Mouse (Mus musculus) lung, adult 18-20 months (tissue): ENCODE data around the gene Fuom.
A peak's percentile ranks its signal among the peaks of the same experiment; 100 is the strongest.

Source experiments
- DNase-seq, 2 experiments: peaks; one replicate each; pipeline ENCODE4 v3.0.0; 2022; ENCODE audit warnings: mixed read lengths in 2 of 2

Gene Fuom

DNA sequence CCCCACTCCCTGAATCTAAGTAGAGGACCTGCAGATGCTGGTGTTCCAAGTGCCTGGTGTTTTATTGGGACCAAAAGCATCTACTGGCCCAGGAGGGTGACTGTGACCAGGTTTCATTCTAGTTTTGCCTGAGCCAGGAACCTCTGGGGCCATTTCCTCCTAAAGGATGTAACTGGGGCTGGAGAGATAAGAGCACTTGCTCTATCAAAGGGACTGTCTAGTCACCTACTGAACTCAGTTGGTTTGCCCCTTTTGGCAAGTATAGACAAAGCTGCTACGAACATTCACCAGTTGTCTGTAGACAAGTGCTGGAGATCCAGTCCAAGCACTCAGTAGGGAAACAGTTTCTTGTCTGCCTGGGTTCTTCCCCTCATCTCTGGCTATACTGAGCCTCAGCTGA lies 3.8 kb downstream of the Fuom start:
- DNase-seq: no peak

DNA sequence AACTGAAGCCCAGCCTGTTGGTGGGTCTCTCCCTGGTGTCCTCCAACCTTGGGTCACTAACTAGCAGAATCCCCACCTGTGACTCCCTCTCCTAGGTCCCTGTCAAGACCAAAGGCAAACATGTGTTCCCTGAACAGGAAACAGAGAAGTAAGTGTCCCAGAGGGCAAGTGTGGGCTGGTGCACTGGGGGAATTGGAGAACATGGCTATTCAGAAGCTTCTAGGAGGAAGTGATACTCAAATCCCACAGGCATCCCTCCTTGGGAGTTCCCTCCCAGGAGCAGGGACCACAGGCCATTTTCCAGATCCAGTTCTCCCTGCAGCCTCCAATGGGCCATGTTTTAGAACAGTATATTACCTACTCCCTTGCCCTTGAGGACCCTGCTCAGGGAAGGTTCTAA lies 6.2 kb downstream of the Fuom start:
- DNase-seq: no peak

DNA sequence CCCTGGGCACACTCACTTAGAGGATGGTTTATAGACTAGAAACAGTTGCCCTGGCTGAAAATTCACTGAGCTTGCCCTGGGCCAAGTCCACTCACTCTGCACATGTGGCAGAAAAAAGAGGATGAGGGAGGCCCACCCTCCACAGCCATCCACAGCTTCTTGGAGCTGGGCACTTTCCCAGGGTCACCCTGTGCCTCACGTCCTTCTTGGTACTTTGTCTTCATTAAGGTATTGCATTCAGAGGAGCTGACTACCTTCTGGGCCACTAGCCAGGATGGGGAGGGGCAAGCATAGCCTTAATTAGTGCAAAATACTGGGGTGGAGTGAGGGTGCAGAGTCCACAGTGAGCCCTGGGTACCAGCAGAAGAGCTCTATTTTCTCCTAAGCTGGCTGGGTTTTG lies 6.7 kb downstream of the Fuom start:
- DNase-seq: no peak

DNA sequence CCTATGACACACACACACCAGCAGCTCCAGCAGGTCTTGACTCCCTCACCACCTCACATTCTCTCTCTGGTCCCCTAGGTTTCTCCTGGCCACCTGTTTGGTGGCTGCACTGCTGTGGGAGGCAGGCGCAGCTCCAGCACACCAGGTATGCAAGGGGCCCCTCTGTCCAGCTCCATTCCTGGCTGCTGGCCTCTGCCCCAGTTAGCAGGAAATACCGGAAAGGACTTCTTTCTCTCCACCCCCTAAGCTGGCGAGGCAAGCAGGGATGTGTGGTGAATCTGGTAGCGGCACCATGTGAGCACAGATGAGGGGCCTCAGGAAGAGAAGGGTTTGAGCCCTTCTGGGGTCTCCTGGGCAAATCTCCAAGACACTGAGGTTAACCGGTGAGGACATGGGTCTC lies 7.3 kb downstream of the Fuom start:
- no peak for DNase-seq

DNA sequence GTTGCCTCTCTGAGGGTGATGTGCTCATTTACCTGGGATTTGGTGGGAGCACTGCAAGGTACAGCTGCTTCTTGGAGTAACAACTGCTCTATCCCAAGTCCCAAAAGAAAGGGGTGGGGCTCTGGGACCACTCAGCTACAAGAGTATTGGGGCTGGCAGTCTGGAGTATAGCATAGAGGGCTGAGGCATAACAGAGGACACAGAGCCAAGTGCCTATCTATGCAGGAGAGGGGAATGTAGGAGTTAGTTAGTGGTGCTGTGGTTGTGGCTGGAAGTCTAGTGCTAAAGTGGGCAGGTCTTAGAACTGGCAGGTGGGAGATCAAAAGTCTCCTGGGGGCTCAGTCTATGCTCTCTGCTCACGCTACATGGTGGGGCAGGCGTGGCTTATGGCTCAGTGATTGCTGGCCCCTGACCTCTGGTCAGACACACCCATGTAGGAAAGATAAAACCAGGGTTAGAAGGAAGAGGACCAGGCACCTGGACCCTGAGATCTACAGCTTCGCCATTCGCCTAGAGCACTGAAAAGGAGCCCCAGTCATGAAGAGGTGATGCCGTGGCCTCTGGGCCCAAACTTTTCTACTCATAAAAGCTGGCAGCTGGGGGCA lies 9.2 kb downstream of the Fuom start, which contains the start of gene Prap1:
TSS of gene Prap1 (plus strand) at position 472 of the 605 bp plus-strand sequence.
- no peak for DNase-seq

DNA sequence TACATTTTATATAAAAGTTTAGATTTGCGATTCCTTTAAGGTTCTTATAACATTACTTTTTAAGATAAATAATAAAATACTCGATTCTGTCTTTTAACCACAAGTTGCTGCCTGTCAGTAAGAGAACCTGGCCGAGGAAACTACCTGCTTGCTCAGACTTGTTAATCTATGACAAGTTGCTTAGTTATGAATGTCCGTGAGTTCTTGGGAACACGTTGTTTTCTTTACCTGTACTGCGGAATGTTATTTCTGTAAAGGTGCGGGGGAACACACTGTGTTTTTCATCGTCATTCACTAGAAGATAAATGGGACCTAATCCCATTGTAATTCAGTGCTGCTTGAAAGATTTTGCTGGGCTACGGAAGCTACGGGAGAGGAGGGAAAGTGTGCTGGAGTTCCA lies 11.6 kb downstream of the Fuom start:
- no peak for DNase-seq

DNA sequence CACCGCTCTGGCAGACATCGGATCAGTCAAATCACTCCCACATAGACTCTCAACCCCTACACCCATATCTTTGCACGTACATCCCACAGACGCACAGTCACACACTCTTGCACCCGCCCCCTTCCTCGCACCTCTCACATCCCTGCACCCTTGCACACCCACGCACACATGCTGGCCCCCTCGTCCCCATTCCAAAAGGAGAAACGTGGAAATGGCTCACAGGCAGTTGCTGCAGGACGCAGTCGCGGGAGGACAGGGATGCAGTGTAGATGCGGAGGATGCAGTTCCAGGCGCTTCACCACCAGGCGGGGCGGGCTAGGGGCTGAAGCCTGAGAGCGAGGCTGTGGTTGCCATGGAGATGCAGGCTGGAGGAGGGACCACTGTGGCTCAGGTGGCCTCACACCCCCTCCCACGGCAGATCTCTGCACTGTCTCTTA lies 20.0 kb downstream of the Fuom start, which contains the start of gene Caly:
TSS of gene Caly (minus strand) at position 307 of the 437 bp plus-strand sequence.
- DNase-seq: no peak

DNA sequence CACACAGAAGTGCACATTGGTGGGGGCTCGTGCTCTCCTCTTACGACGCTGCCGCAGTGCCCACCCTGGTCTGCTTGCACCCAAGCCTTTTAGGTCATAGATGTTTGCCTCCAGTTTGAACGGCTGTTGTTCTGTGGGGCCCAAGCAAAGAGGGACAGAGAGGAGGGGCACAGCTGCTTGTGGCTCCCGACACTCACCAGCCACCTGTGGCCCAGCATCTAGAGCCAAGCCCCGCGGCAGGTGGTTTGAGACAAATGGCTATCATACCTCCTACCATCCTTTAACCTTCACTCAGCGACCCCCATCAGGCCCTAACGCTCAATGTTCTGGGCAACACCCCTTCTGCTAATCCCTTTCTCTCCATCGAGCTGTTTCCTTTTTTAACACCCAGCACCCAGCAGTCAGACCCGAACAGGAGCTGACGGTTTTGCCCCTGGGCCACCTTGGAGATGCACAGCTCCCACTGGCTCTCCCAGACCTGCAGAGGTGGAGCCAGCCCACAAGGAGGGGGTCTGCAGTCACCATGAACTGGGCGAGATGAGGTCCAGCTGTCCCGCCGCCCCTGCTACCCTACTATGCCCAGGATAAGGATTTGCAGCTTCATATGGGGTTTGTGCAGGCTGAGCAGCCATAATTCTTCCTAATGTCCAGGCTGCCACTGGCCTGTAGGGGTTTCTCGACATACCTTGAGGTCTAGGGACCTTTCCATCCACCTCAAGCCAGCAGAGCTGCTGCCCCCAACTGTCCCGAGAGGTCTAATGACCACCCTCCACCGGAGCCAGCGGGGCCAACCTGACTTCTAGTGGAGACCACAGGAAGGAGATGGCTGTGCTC lies 20.6 kb downstream of the Fuom start:
- DNase-seq: no peak

DNA sequence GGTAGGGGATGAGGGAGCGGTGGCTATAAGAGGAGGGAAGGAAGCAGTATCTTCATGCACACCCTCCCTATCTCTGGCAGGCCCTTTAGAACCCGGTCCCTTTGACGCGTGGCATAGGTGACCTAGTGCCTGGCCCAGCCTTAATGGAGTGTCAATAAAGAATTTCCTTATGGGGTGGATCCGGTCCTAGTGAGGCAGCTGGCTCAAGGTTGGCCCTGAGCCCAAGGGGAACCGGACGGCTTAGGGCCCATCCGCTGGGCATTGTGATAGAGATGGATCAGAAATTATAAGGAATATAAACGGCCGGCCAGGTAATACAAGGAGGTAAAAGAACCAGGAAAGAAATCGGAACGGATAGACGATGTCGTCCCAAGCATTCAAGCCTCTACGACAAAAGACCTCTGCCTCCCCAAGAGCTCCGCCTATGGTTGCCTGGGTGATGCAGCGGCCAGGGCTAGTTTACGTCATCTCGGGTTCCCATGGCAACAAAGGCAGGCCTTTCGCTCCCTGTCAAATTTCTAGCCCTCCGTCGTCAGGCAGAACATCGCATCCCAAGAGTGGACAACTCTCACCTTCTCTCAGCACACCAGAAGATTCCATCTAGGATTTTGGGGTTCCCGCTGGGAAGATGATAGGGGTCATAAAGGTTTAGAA lies 21.6 kb downstream of the Fuom start:
- DNase-seq: peak; percentile 51 to 69

DNA sequence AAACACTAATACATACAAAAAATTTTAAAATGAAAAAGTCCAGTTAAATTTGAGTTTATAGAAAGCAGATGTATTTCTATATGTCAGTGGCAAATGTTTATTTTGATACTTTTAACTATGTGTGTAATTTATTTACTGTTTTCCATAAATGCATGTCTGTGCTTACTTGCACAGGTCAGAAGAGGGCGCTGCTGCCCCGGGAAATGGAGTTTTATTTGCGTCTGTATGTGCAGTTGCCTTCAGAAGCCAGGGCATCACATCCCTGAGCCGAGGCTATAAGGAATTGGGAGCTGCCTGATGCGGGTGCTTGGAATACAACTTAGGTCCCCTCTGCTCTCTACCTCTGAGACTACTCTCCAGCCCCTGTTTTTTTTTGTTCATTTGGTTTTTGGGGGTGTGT lies 23.5 kb downstream of the Fuom start:
- peak; percentile 56 to 68 for DNase-seq

DNA sequence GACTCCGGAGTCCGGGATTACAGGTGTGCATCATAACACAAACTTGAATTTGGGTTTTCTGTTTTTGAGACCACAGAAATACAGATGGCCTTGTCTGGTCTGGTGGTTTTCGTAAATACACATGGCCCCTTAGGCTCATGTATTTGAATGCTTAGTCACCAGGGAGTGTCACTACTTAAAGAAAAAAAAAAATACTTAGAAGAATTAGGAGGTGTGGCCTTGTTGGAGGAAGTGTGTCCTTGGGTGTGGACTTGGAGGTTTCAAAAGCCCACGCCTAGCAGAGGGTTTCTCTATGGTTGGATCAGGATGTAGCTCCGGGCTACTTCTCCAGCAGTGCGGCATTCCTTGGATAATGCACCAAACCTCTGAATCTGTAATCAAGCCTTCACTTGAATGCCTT lies 24.5 kb downstream of the Fuom start:
- DNase-seq: no peak

DNA sequence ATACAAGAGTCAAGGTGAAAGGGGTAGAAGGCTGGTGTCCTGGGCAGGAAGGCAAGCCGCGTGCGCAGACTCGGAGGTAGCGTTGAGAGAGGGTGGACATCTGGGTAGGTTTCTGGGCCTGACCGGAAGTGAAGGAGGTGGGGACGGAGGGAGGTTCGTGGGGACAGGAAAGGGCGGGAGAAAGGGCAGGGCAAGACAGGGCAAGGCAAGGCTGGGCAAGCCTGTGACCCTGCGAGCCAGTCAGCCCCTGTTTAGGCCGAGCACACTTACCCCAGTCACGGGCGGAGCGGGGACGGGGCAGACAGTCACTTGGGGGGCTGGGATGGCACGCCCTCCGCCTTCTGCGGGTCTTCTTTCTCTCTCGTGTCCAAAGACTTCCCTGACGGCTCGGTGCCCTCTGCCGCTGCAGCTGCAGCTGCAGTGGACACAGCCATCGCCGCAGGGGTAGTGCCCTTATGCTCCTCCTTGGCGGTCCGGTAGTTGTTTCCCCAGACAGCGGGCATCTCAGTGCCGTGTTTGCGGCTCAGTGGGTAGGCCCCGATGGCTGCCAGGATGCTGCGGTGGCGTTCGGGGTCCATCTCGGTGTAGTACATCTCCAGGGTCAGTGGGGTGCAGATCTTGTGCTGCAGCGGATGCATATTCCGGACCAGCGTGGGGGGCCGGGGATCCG lies 32.1 kb downstream of the Fuom start:
- peak; percentile 21 to 28 for DNase-seq

DNA sequence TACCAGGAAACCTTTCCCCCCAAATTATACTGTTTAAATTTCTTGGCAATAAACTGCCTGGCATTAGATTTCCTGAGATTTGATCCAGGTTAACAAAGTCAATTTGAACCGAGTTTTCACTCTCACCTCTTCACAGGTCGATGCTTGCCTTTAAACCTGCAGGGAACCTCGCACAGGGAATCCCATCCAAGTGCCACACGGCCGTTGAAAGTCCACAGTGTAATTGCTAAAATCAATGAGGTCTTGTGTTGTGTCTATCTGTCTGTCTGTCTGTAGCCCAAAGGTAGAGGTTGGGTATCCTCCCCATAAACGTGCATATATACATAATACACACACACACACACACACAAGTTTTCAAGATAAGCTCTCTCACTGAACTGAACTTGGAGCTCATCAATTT lies 34.8 kb downstream of the Fuom start:
- DNase-seq: no peak

DNA sequence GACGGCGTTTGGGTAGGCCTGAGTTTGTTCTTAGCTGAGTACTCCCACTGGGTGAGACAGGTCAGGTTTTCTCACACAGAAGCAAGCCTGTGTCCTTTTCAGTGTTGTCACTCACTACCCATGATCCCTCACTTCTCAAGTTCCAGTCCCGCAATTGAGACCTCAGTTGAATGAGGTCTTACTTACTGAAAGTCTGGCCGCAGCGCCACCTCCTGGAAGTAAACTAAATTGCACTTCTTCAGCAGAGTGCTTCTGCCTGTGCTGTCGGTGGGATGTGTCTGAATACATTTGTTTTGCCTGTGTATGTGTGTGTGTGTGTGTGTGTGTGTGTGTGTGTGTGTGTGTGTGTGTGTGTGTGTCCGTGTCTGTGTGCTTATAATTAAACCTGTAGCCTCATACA lies 39.1 kb downstream of the Fuom start:
- peak; percentile 52 to 60 for DNase-seq

DNA sequence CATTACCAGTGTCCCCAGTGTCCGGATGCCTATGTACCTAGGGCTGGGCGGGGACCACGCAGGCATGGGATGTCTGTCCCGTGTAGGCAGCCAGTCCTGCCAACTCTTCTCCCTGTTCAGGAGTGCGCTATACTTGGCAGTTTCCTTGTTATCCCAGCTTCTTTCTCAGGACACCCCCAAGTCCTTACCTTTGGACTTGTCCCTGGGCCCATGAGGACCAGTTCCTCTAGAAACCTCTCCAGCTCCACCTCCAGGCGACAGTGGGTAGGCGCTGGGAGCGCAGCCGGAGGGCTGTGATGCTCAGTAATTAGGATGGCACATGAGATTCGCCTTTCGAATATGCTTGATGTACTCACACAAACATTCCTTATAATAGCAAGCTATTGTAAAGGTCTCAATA lies 39.9 kb downstream of the Fuom start:
- peak in 1 of 2 experiments; percentile 34 for DNase-seq

DNA sequence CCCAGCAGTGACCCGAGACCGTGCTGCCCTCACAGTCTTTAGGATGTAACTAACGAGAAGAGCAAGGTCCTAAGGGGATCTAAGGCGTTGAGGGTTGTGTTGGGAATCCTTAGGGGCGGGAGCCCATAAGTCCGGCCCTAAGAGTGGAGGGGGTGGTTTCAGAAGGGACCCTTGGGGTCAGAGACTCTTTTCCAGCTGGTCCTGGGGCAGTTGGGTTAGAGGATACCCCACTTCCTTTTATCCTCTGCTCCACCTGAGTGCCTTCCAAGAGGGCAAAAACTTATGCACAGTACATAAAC lies 40.5 kb downstream of the Fuom start:
- DNase-seq: no peak

DNA sequence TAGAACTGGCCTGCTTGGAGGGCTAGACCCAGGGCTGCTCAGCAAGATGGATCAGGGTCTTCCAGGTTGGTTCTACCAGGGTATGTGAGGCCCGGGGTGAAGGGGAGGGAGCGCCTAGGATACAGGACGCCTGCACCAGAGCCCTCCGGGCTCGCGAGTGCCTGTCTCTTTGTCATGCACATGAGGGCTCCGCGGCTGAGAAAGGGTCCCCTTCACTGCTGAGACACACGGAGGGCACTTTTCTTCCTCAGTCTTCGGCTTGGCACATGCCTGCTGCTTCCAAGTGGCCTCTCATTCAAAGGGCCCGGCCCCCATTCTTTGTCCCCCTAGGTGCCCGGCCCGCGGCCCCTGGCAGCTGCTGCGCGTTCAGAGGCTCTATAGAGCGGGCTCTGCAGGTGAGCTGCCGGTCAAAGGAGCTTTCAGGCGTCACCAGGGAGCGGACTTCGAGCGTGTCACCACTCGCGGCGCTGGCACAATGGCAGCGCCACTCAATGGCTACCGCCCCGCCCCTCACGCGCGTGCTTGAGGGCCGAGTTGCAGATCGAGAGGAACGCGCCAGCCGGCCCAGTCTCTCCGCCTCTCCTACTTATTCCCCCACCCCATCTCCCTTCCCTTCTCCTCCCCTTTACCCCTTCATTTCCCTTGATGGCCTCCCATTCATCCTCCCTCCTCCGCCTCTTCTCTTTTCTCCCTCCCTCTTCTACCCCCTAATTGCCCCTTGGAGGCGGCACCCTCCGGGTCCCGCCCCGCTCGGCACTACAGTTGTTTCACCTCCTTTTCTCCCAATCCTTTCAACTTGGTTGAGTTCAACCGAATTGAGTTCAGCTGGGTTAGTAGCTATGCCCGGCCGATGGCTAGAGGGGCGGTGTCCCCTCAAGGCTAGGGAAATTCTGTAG lies 41.1 kb downstream of the Fuom start:
- peak; percentile 43 to 61 for DNase-seq

DNA sequence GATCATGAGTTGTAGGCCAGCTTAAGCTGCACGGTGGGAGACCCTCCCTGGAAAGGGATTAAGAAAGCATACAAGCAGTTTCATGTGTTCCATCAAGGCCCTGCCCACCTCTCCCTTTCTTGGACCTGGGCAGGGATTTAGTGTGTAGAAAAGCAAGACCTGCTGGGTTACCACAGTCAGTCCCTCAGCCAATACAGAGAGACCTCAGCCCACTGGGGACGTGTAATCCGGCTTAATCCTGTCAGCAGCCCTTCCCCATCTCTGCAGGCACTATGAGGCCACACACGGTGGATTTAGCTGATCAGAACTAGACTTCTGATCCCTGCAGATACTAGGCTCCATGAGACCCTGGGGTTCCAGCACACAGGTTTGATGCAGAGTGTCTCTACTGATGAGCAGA lies 42.6 kb downstream of the Fuom start:
- no peak for DNase-seq

DNA sequence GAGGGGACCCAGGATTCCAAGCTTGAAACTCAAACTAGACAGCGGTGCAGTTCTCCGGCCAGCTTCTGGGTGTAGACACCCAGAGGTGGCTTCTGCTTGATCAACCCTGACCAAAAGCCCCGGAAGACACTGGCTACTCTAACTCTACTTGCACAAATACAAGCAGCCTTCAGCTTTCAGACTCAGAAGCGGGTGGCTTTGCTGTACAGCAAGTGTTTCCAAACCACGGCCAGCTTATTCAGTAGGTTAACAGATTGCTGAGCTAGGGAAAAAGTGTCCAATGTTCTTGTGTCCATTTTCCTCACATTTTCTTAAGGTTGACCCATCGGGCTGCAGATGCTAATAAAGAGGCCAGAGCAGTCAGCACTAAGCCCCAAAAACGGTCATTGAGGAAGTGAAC lies 43.7 kb downstream of the Fuom start:
- no peak for DNase-seq

DNA sequence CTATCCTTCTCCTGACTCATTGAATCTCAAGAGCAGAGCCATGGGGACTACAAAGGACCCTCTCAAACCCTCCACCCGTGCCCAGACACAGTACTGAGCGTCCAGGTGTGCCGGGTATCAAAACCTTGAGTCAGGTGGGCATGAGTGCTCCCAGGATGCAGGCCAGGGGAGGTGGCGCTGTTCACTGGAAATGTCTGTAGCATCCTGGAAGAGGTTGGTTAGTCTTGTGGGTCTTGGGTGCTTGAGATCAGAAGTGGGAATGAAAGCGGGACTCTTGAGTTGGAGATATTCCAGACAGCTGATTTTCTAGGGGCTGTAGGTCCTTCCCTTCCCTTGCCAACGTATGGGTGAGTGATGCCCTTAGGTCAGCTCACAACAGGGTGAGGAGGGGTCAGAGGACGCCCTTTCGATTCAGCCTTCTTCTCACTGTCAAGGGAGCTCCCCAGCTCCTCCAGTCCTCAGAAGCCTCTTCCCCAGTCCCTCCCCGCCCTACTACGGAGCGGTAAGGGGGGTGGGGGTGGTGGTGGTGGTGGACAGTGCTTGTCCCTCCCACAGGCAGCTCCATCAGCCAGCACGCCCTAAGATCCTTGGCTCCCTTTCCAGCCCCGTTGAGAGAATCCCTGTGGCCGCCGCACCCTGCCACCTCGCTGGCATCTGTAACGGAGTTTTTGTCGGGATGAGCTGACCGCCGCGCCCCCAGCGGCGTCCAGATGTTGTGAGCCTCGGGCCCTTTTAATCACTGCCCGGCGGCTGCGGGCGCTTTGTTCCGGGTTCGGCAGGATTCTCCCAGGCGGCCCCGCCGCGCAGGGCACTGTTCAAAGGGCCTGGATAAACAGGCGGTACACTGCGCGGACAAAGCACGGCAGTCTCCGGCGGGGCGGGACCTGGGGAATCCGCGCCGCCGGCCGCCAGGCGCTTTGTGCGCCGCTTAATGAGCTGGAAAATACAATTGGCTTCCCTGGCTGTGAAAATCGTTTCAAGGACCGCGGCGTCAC lies 44.5 kb downstream of the Fuom start:
- no peak for DNase-seq

DNA sequence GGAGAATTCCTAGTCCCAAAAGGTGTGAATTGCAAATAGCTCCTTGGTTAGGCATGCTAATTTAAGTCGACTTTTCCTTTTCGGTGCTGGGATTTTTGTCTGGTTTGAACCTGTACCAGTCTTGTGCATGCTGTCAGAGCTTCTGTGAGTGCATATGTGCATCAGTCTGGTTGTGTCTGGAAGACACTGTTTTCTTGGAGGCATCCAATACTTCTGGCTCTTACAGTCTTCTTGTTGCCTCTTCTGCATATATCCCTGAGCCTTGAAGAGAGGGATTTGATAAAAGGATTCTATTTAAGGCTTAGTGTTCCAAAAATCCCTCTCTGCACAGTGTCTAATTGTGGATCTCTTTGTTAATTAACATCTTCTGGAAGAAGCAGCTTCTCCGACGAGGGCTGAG lies 48.1 kb downstream of the Fuom start:
- no peak for DNase-seq
